Mouse (Mus musculus): ENCODE results near the gene Ankrd33b.

Ankrd33b gene

DNA sequence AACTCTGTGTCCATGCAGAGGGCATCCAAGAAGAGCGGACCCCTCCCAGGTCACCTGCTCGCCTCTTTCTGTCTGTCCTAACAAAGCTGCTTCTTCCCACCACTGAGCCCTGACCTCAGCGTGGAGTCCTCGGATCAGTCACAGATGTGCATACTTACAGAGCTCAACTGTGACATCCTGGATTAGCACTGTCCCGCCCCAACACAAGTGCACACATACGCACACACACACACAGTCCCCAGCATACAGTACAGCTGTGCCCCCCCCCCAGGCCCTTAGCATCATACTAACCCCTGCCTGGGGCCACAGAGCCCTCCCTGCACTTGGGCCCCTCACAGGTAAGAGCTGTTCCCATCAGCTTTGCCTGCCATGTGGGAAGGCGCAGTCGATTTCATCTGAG is 102.1 kb downstream of the Ankrd33b start:
- no peak for ATAC-seq (ENCODE audit: low TSS enrichment)

GRCm38 (mm10) chr15:31264827-31265226 is 102.7 kb downstream of the Ankrd33b start:
- ATAC-seq (ENCODE audit: low TSS enrichment) = peak; percentile 98

GRCm38 (mm10) chr15:31262361-31262760 is 105.2 kb downstream of the Ankrd33b start:
- ATAC-seq (ENCODE audit: low TSS enrichment) = no peak

DNA sequence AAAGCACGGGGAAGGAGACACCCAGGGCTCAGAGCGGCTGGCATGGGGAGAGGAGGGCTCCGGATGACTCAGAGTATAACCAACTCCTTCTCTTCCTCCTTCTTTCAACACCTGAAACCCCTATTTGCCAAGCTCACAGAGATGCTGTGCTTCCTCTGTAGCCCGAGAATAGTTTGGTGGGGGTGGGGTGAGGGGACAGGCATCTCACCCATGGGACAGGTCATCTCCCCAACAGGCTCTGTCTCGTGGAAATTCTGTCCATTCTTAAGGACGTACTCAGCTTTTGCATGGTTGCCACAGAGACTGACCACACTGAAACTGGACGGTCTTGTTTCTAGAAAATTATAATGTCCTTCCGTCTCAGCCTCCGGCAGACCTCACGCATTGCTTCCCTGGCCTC is 106.4 kb downstream of the Ankrd33b start:
- ATAC-seq (ENCODE audit: low TSS enrichment) = no peak

DNA sequence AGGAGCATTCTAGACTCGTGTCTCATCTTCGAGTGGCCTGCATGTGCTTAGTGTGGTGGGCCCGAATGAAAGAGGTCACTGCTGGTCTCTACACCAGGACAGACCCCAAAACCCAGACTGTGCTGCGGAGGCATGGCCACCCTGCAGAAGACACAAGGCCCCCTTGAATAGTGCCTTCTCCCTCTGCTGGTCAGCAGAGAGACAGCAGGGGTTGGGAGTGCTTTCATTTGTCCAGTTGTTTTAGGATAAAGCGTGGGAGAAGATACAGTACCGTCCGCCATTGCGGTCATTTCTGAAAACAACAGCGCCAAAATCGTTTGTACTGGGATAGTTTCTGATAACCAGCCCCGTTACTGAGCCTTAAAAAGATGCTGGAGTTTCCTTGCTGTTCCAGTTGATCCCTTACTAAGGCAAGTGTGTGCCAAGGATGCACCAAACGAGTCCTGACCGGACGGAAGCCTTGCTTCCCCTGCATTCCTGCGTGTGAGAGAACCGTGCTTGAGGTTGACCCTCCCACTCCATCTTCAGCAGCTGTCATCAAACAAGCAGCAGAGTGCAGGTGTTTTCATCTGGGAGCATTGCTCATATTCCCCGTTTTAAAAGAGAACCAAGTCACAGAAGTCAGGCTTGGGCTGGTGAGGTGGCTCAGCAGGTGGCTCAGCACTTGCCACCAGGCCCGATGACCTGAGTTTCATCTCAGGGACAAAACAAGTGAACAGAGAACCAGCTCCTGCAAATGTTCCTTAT is 108.7 kb downstream of the Ankrd33b start:
- no peak for ATAC-seq (ENCODE audit: low TSS enrichment)

DNA sequence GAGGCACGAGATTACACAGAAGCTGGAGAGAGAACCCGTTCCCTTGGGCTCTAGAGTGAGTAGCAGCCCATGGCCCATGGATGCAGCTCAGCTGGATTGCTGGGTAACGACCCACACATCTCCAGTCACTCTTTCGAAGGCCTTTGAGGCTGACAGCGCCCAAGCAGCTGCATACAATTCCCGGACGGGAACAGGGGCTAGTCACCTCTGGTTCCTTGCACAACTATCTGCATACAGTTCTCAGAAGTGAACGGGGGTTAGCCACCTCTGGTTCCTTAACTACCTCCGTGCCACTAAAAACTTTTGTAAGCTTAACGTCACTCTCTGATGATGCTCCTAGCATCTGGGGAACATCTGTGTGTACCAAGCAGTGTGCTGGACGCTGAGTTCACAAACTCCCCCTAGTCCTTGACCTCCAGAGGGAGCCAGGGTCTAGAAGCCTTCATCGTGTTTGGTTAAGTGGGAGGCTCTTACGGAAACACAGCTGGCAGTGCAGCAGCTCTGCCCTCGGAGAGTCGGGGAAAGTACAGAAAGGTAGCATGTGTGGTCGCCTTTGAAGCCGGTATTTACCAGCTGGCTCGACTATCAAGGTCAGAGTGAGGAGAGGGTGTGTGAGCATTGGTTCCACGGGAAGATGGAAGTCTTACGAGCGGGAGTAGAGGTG is 109.4 kb downstream of the Ankrd33b start:
- no peak for ATAC-seq (ENCODE audit: low TSS enrichment)

GRCm38 (mm10) chr15:31257329-31257728 is 110.2 kb downstream of the Ankrd33b start:
- peak; percentile 83 for ATAC-seq (ENCODE audit: low TSS enrichment)

DNA sequence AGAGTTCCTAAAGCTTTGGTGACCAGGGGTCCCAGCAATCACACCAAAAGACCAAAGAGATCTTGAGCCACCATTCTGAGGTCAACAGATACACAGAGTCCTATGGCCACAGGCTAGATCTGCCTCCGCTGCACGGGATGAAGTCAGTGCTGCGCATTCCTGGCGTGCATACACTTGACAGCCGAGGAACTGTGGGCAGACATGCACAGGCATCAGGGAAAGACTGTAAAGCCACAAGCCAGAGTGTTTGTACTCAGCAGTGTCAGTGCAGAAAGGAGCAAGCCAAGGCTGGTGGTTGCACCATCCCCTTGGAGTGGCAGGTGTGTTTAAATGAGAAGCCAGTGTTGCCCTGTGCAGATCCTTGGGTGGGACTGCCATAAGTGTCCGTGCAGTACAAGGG is 111.8 kb downstream of the Ankrd33b start:
- ATAC-seq (ENCODE audit: low TSS enrichment) = no peak

DNA sequence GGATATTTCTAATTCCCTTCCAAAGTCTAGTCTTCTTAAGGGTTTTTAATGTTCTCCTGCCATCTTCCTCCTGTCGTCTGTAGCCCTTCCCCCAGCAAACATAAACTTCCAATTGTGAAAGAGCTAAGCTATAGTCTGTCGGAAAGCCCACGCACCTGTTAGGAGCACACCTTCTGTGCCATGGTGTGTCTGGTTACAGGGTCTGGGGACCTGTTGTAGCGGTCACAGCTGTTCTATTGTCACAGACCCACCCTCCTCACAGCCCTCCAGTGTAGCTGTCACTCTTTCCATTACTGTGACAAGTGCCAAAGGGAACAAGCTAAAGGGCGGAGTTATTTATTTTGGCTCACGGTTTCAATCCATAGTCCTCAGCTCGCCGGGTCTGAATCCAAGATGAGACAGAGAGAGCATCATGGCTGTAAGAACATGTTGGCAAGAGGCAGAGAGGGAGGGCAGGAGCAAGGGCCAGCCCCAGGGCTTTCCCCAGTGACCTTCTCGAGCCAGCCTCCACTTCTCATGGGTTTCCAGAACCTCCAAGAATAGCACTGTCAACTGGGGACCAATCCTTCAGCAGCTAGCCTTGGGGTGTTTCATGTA is 112.5 kb downstream of the Ankrd33b start:
- no peak for ATAC-seq (ENCODE audit: low TSS enrichment)

DNA sequence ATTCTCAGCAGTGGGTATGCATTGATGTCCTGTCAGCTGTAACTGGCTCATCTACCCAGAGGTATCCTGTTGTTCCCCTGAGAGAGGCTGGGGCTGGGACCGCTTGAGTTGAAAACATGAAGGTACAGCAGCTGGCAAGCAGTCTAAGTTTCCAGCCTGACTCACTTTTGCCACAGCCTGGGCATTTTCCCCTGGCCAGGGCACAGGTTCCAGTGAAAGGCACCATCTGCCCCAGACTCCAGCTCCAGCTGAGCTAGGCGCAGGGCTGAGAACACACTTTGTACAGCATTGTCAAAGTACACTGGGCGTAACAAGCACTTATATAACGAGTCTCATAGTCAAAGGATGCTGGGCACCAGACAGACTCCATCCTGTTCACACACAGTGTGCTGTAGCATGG is 113.6 kb downstream of the Ankrd33b start:
- peak; percentile 14; the same call in 1 of the 2 replicates for ATAC-seq (ENCODE audit: low TSS enrichment)

DNA sequence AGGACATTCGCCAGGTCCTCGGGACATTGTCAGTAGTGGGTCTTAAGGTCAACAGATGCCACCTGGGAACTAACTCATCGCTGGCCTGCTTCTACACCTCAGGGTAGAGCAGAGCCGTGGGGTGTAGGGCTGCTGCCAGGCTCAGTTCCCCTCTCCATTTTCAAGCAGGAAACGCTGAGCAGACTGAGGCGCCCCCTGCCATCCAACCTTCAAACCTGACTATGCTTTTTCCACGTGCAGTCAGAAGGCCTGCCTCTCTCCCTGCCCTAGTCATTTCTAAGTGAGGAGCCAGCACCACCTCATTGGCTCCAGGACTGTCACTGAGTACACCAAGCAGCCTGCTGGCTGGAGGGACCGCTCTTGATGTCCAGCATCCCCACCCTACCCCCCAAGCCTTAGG is 114.1 kb downstream of the Ankrd33b start:
- ATAC-seq (ENCODE audit: low TSS enrichment) = no peak

DNA sequence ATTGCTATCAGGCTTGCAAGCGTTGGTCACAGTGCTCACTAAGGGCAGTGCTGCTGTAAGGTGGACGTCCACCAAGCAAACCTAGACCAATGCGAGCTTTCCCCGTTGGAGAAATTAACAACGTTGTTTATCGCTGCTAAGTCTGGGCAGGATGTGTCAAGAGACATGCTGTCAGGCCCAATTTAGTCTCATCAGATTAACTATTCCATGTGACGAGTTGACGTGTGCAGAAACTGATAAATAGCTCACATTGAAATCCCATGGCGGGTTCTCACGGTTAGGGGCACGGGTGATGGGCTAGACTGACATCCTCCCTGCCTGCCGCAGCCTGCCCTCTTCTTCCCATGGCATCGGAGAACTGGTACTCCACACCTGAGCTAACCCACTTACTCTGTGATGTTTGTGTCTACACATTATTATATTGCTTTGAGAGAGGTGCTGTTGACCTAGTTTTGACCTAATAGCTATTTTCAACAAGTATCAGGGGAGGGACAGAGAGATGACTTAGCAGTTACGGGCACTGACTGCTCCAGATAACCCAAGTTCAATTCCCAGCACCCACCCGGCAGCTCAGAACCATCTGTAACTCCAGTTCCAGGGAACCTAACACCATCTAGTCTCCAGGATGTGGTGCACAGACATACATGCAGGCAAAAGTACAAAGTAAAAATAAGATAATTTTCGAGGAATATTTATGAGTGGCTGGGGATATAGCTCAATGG is 114.8 kb downstream of the Ankrd33b start:
- ATAC-seq (ENCODE audit: low TSS enrichment) = no peak

DNA sequence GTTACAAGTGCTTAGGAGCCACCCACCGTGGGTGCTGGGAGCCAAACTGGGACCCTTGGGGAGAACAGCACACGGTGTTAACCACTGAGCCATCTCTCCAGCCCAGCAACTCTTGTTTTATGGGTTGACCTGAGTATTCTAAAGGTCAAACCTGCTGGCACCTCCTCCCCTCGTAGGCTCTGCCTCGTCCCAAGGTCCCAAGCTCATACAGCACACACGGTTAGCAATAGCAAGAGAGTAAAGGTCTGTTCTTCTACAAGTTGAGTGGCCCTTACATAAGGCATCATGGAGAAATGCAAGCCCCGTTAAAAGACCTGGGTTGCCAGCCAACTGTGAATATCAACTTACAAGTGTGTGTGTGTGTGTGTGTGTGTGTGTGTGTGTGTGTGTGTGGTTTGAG is 116.3 kb downstream of the Ankrd33b start:
- no peak for ATAC-seq (ENCODE audit: low TSS enrichment)

GRCm38 (mm10) chr15:31250676-31251075 is 116.8 kb downstream of the Ankrd33b start:
- no peak for ATAC-seq (ENCODE audit: low TSS enrichment)

GRCm38 (mm10) chr15:31250027-31250426 is 117.5 kb downstream of the Ankrd33b start:
- no peak for ATAC-seq (ENCODE audit: low TSS enrichment)

- ATAC-seq (ENCODE audit: low TSS enrichment) = no peak
Observed at GRCm38 (mm10) chr15:31248882-31249281, 118.6 kb downstream of the Ankrd33b start.

DNA sequence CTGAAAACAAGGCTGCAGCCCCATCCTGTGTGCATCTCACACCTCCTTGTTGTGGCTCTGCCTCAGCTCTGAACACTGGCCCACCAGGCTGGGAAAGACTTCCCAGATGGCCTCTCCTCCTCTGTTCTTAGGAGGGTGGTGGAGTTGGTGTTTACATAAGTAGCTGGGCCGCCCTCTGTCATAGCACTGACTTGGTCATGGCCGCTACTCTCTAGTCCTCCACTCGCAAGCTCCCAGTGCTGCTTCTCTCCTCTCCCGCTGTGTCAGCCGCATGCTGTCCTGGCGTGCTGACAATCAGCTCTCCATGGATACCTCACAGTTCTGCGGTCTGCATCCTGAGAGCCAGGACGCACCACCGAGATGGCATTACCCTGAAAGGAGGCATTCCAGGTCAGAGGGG is 120.5 kb downstream of the Ankrd33b start:
- peak; percentile 76 for ATAC-seq (ENCODE audit: low TSS enrichment)

GRCm38 (mm10) chr15:31245934-31246333 is 121.6 kb downstream of the Ankrd33b start:
- ATAC-seq (ENCODE audit: low TSS enrichment) = no peak

DNA sequence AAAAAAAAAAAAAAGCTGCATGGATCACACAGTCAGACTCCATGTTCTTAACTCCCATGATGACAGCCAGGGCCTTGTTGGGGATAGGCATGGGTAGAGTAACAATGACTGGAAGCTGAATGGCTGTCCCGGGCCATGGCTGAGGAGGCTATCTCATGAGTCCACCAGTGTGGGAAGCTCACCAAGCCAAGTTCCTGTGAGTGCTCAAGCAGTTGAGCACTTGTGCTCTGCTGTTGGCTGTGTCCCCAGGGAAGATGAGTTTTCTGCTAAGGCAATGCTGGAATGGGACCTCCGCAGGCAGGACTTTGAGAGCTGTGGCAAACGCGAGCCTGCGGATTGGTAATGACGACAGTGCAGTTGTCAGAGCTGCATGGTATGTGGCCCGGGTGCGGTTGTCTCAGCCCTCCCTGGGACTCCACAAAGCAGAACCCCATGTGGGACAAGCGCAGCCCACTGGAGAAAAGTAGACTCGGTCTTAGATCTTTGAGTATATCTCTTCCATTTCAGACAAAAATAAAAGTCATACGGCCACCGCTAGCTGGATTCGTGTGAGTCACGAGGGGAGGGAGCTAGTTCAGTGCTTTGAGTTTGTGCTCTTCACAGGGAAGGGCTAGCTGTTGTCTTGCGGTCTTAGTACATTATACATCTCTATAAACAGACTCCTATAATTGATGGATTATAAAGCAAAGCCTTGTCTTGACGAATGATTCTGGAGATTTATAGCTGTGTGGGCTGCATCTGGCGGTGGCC is 122.7 kb downstream of the Ankrd33b start:
- no peak for ATAC-seq (ENCODE audit: low TSS enrichment)

DNA sequence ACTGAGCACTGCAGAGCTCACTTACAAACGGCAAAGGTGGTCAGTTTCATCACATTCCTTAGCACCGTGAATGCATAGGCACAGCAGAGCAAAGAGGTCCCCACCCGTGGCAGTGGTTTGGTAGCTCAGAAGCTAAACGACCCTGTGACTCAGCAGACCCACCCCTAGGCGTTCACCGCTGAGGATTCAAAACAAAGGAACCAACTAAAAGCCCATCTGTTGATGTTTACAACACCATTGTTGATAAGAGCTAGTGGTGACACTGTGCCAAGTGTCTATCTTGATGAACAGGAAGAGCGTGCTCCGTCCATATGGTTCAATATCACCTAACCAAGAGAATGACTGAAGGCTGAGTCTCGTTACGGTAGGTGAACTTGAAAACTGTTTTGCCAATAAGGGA is 124.3 kb downstream of the Ankrd33b start:
- no peak for ATAC-seq (ENCODE audit: low TSS enrichment)
